Mouse (Mus musculus) forebrain, embryonic 13.5 days (tissue): ENCODE data around the gene Fam163a. TPM values are rescaled to one million over a fixed set of nuclear protein-coding genes. Genes with fewer than 3 reads are reported as not detected.

Source experiments
- ATAC-seq: fragments of 200-750 bp; cut with Nextera tagmentation; 2 replicates; pipeline ENCODE4 v1.8.0; 2017
- H3K27ac ChIP-seq: fragments of 300-500 bp; sonication (generic); 2 replicates; pipeline ENCODE4 v1.5.1; 2015; ENCODE audit warnings: inconsistent platforms, mild to moderate bottlenecking, moderate library complexity
- H3K27me3 ChIP-seq: fragments of 300-500 bp; sonication (generic); 2 replicates; pipeline ENCODE4 v1.6.1; 2015; ENCODE audit warnings: mild to moderate bottlenecking, inconsistent platforms
- H3K36me3 ChIP-seq: fragments of 300-500 bp; sonication (generic); 2 replicates; pipeline ENCODE4 v1.6.1; 2015; ENCODE audit warnings: mild to moderate bottlenecking, inconsistent platforms; ENCODE audit not compliant: poor library complexity, severe bottlenecking
- H3K4me1 ChIP-seq: fragments of 300-500 bp; sonication (generic); 2 replicates; pipeline ENCODE4 v1.6.1; 2015; ENCODE audit warnings: inconsistent platforms
- H3K4me2 ChIP-seq: fragments of 300-500 bp; sonication (generic); 2 replicates; pipeline ENCODE4 v1.6.1; 2015; ENCODE audit warnings: inconsistent platforms, mild to moderate bottlenecking, moderate library complexity
- H3K4me3 ChIP-seq: fragments of 300-500 bp; sonication (generic); 2 replicates; pipeline ENCODE4 v1.5.1; 2015; ENCODE audit warnings: mild to moderate bottlenecking, inconsistent platforms
- H3K9ac ChIP-seq: fragments of 300-500 bp; sonication (generic); 2 replicates; pipeline ENCODE4 v1.6.1; 2015; ENCODE audit warnings: mild to moderate bottlenecking, inconsistent platforms
- H3K9me3 ChIP-seq: fragments of 300-500 bp; sonication (generic); replicated peaks from 2 replicates; pipeline ENCODE4 v1.6.1; 2016; ENCODE audit warnings: inconsistent platforms
- WGBS: fragments of 180-500 bp; shearing (Covaris S2); methylation state at CpG from one replicate; pipeline ENCODE4 v1.1.7; 2015; 5-methylcytosine and 5-hydroxymethylcytosine counted together
- polyA plus RNA-seq: library from polyadenylated mRNA; unstranded; fragments of >200 nt; fragmentation: Nextera tagmentation; extraction: Ambion mirVana; gene quantifications from 2 replicates; pipeline ENCODE4 v1.2.1, GENCODE M21; 2015

The Fam163a gene
- polyA plus RNA-seq, 1 experiment from 2014 or later = 2.1 TPM

DNA sequence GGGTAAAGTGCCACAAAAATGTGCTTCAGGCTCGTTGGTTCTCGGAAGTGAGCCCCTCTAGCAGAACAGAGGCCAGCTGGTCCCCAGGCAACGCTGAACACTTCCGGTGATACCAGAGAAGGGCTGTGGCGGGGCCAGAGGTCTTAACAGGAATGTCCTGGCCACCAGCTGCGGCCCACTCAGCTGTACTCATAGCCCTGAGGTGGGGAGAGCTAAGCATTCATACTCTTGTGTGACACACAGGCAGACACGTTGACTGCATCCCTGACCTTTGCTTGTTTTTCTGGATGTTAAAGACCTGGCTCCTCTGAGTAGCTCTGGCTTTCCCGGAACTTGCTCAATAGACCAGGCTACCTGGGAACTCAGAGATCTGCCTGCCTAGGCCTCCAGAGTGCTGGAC lies 130.3 kb downstream of the Fam163a start:
- Histone ChIP-seq H3K27ac (no peak overlapping the region), H3K9ac (no peak overlapping the region), H3K9me3 (no peaks in the 10 kb centered on the region), H3K4me1 (no peaks in the 10 kb centered on the region), H3K27me3 (no peaks in the 10 kb centered on the region), H3K4me2 (no peak overlapping the region), H3K4me3 (no peak overlapping the region), H3K36me3 (no peaks in the 10 kb centered on the region)
- no peak for ATAC-seq
- 80% methylated on average over 8 of the region's 8 CpGs for WGBS

DNA sequence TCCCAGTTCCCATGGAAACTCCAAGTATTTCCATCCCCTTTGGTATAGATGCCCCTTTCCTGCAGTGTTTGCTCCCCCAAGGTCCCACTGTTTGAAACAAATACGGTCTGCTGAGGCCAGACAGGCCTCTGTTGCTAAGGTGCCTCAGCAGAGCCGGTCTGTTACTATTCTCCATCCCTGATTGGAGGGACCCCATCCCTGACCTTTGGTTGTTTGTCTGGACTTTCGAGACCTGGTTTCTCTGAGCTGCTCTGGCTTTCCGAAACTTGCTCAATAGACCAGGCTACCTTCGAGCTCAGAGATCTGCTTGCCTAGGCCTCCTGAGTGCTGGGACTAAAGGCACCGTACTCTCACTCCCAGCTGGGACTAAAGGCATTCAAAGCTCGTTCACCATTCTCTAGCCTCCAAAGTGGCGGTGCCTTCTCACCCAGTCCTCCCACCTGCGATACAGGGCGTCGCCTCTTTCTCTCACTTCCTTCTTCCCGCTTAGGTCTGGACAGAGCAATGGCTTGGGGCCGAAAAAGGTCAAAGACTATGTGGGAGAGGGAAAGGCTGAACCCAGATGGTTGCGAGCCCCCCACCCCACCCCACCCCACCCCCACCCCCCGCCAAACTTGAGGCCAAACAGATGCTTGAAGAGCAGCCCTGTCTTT lies 131.5 kb downstream of the Fam163a start:
- Histone ChIP-seq H3K36me3 (no peaks in the 10 kb centered on the region), H3K27ac (no peak overlapping the region), H3K4me3 (no peak overlapping the region), H3K9me3 (no peaks in the 10 kb centered on the region), H3K9ac (no peak overlapping the region), H3K4me1 (no peaks in the 10 kb centered on the region), H3K4me2 (no peak overlapping the region), H3K27me3 (no peaks in the 10 kb centered on the region)
- 68% methylated on average over 15 of the region's 15 CpGs for WGBS
- no peak for ATAC-seq

DNA sequence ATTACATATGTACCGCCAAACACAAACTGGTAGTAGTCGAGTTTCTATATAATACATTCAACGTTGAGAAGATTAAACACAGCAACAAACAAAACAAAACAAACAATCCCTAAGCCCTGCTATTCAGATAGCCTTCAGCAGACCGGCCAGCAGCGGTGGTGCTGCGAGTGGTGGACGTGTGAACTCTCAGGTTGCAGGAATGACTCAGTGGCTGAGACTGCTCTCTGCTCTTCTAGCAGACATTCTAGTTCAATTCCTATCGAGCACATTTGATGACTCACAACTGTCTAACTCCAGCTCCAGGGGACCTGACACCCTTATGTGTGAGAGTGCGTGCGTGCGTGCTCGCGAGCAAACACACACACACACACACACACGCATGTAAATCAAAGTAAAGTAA lies 134.7 kb downstream of the Fam163a start:
- Histone ChIP-seq H3K27ac (no peak overlapping the region), H3K4me1 (no peaks in the 10 kb centered on the region), H3K9me3 (no peaks in the 10 kb centered on the region), H3K4me3 (no peak overlapping the region), H3K36me3 (peaks cover 19% of the 10 kb centered on the region), H3K4me2 (no peak overlapping the region), H3K9ac (no peak overlapping the region), H3K27me3 (no peaks in the 10 kb centered on the region)
- no peak for ATAC-seq
- WGBS = 89% methylated on average over 14 of the region's 14 CpGs

DNA sequence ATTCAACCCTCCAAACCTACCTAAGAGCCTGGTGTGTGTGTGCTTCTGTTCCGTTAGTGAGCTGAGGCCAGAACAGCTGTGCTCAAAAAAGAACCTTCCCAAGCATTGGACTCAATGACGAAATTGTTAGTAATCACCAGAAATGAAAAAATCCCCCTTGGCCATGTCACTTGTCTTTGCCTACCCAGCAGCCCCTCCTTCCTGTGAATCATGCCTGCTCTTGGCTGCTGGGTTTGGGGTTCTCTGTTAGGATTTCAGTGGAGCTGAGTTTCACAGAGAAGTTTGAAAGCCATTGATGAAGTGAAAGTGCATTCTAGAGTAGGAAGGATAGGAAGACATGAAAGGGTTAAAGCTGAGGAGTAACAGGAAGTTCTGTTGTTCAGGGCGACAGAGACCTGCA lies 138.7 kb downstream of the Fam163a start:
- 73% methylated on average over 3 of the region's 3 CpGs for WGBS
- Histone ChIP-seq H3K4me1 (no peaks in the 10 kb centered on the region), H3K9ac (no peak overlapping the region), H3K36me3 (peaks cover 53% of the 10 kb centered on the region), H3K27ac (no peak overlapping the region), H3K9me3 (no peaks in the 10 kb centered on the region), H3K4me3 (no peak overlapping the region), H3K4me2 (no peak overlapping the region), H3K27me3 (no peaks in the 10 kb centered on the region)
- no peak for ATAC-seq

DNA sequence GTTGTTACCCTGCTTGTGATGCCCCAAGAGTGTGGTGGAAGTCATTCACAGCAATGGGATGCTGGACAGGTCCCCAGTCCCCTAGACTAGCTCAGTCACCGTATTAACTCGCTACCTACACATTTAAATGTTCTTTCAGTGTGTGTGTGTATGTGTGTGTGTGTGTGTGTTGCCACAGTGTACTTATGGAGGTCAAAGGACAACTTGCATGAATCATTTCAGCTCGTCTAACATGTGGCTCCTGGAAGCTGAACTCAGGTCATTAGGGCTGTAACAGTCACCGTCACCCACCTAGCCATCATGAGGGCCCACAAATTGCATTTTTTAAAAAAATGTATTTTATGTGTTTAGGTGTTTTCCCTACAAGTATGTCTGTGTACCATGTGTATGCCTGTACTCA lies 142.6 kb downstream of the Fam163a start:
- Histone ChIP-seq H3K9me3 (no peaks in the 10 kb centered on the region), H3K4me3 (no peak overlapping the region), H3K4me2 (no peak overlapping the region), H3K9ac (no peak overlapping the region), H3K4me1 (no peaks in the 10 kb centered on the region), H3K27me3 (no peaks in the 10 kb centered on the region), H3K36me3 (peaks cover 62% of the 10 kb centered on the region), H3K27ac (no peak overlapping the region)
- WGBS = 92% methylated on average over 4 of the region's 4 CpGs
- ATAC-seq = no peak

DNA sequence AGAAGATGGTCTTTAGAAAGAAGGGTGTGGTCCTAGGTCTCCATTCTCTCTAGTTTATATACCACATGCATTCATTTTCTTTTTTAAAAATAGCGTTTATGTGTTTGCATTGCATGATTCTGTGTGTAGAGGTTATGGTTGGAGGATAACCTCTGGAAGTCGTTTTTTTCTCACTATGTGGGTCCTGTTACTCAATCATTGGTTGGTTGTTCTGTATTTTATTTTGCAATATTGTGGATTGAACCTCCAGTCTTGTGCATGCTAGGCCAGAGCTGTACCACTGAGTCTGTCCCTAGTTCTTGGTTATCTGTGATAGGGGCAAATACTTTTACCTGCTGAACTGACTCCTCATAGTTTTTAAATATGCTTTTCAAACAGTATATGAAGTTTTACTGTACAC lies 146.6 kb downstream of the Fam163a start:
- Histone ChIP-seq H3K4me3 (no peak overlapping the region), H3K4me2 (no peak overlapping the region), H3K27ac (no peak overlapping the region), H3K9me3 (no peaks in the 10 kb centered on the region), H3K27me3 (no peaks in the 10 kb centered on the region), H3K9ac (no peak overlapping the region), H3K36me3 (peaks cover 34% of the 10 kb centered on the region), H3K4me1 (no peaks in the 10 kb centered on the region)
- no peak for ATAC-seq
- WGBS = 87% methylated on average over 2 of the region's 2 CpGs

DNA sequence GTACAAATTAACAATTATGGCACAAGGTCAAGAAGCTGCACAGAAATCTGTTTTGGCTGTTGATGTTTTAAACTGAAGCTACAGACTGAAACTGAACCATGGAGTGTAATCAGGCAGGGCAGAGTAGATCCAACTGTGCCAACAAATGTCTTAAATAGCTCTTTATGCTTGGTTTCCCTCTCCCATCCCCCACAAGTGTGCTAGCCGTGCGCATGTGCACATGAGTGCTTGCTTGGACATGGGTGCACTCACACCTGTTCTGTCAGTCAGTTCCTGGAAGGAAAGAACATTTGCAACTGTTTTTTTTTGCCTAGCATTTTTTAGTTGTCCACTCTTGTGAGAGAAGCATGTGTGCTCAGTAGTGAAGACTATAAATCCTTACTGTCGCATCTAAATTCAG lies 158.1 kb downstream of the Fam163a start:
- Histone ChIP-seq H3K4me2 (no peak overlapping the region), H3K4me1 (peaks cover 34% of the 10 kb centered on the region), H3K9ac (no peak overlapping the region), H3K4me3 (no peak overlapping the region), H3K27ac (no peak overlapping the region), H3K27me3 (no peaks in the 10 kb centered on the region), H3K36me3 (peaks cover 53% of the 10 kb centered on the region), H3K9me3 (no peaks in the 10 kb centered on the region)
- WGBS = 85% methylated on average over 3 of the region's 3 CpGs
- no peak for ATAC-seq

DNA sequence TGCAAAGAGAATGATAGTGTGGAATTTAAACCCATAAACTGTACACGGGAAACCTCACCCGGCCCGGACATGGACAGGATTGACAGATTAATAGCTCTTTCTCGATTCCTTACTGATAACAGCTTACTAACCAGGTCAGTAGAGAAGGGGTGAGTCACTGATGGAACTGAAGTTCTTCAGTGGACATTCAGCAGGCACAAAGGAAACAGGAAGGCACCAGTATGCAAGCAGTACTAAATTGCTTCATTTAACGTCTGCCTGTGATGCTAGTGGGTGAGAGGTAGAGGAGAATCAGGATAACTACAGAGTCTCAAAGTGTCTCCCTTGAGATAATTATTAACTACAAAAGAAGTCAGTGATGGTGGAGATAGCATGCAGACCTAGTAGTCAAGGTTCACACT lies 160.6 kb downstream of the Fam163a start:
- Histone ChIP-seq H3K27me3 (no peaks in the 10 kb centered on the region), H3K4me1 (peaks cover 38% of the 10 kb centered on the region), H3K36me3 (peaks cover 32% of the 10 kb centered on the region), H3K4me3 (no peak overlapping the region), H3K27ac (no peak overlapping the region), H3K9me3 (no peaks in the 10 kb centered on the region), H3K9ac (no peak overlapping the region), H3K4me2 (no peak overlapping the region)
- no peak for ATAC-seq
- 92% methylated on average over 5 of the region's 5 CpGs for WGBS

DNA sequence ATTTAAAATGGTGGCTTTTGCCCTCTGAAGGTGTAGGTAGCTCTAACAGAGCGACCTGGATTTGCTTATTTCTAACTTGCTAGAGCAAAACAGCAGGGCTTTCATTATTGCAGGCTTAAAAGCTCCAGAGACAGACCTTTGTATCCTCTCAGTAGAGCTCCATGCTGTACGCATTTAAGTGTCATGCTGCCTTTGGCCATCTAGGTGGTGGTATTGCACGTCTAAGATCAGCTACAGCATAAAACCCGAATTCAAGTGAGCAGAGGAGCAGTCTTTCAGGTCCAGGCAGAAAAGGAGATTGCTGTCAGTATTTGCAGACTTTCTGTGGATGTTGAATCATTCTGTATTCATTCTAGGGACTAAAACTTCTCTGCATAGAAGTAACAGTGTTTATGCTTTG lies 161.8 kb downstream of the Fam163a start:
- Histone ChIP-seq H3K4me1 (peaks cover 38% of the 10 kb centered on the region), H3K36me3 (peaks cover 20% of the 10 kb centered on the region), H3K4me3 (no peak overlapping the region), H3K9ac (0 out of 2 replicates have a peak overlapping the region, but pooled peaks have one; percentile 14), H3K27ac (no peak overlapping the region), H3K27me3 (no peaks in the 10 kb centered on the region), H3K4me2 (peak overlapping the region; percentile 19; the same call in 1 of the 2 replicates), H3K9me3 (no peaks in the 10 kb centered on the region)
- ATAC-seq = 0 out of 2 replicates have a peak, but pooled peaks have one; percentile 45
- 11% methylated on average over 4 of the region's 4 CpGs for WGBS

DNA sequence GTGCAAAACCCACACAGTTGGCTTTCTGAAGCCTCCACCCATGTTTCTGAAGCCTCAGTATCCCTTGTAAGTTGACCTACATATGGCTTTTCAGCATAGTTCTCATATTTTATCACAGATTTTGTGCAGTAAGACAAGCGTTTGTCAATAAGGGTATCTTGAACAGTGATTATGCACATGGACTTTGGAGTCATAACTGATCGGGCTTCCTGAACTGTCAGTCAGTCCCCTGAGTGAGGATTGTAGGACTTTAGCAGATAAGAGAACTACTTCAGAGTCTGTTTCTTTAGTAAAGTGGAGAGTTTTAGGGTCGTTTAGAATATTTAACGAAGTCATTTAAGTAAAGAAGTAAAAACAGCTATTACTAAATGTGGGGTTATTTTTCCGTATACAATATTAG lies 162.3 kb downstream of the Fam163a start:
- Histone ChIP-seq H3K9ac (peak overlapping the region; percentile 1; the same call in 1 of the 2 replicates), H3K27ac (no peak overlapping the region), H3K4me2 (peak overlapping the region; percentile 66), H3K4me3 (no peak overlapping the region), H3K4me1 (peaks cover 38% of the 10 kb centered on the region), H3K27me3 (no peaks in the 10 kb centered on the region), H3K9me3 (no peaks in the 10 kb centered on the region), H3K36me3 (peaks cover 15% of the 10 kb centered on the region)
- 87% methylated on average over 5 of the region's 5 CpGs for WGBS
- ATAC-seq = no peak

DNA sequence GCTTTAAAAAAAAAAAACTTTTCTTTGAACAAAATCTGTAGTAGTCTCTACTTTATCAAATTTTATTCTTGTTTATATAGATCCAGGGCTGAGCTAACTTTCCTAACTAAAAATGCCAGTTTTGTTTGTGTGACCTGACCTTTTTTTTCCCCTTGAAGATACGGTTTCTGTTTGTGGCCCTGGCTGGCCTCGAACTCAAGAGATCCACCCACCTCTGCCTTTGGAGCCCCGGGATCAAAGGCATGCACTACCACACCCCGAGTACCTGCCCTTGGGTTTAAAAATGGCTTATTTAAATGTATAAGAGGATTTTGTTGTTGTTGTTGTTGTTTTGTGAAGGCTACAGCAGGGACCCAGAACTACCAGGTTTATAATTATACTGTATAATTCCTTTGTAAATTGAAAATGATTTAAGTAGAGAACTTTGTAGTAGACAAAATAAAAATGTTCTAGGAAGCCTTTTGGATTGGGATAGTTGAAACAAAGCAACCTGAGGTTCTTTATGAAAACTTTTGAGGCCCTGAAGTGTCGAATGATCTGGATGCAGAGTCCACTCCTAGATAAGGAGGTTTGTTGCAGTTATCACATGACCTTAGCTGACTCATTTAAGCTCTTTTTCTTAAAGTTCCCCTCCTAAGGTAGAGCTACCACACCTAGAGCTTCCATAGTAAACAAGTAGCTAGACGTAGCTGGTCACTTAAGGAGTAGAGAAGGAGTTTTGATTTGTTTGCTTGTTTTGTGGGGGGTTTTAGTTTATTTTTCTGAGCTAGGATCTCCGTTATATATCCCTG lies 163.2 kb downstream of the Fam163a start:
- WGBS = 53% methylated on average over 7 of the region's 7 CpGs
- H3K4me1 ChIP-seq = peaks cover 41% of the 10 kb centered on the region

DNA sequence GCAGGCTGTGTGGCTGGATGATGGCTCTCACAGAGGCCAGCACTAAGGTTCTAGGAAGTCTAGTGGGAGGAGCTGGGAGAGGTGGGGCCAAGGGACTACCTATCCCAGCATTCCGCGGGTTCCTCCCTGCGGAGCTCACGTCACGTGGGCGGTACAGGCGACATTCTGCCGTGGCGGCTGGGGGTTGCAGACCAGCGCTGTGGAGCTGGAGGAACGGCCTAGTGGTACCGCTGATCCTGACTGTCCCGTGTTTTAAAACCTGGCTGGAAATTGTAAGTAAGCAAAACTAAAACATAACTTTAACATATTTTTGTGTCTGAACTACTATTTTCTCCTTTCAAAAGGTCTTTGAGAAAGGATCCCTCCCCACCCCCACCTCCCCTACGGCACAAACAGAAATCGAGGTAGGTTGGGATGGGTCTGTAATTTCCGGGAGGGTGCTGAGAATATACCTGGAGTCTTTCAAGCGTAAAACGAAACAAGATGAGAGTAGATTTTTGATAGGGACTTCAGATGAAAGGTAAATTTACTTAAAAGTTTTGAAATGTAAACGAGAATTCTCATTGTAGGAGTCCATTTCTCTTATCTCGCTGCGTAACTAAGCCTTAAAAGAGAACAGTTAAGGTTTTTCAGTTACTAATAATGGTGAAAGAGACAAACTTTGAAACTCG lies 164.0 kb downstream of the Fam163a start:
- peaks cover 8% of the 10 kb centered on the region for H3K36me3 ChIP-seq
- H3K4me3 ChIP-seq = peak overlapping the region; percentile 65
- H3K27me3 ChIP-seq = no peaks in the 10 kb centered on the region
- peak overlapping the region; percentile 66 for H3K4me2 ChIP-seq
- peak; percentile 91 for ATAC-seq
- peak overlapping the region; percentile 73 for H3K9ac ChIP-seq
- H3K27ac ChIP-seq = no peak overlapping the region
- H3K4me1 ChIP-seq = peaks cover 40% of the 10 kb centered on the region
- no peaks in the 10 kb centered on the region for H3K9me3 ChIP-seq
- WGBS = 1% methylated on average over 22 of the region's 22 CpGs

More for the DNA sequence above, 163.2 kb downstream of the Fam163a start:
- no peaks in the 10 kb centered on the region for H3K27me3 ChIP-seq
- H3K27ac ChIP-seq = no peak overlapping the region
- peak overlapping the region; percentile 55 for H3K9ac ChIP-seq
- no peaks in the 10 kb centered on the region for H3K9me3 ChIP-seq
- ATAC-seq = no peak
- peak overlapping the region; percentile 65 for H3K4me3 ChIP-seq
- peaks cover 10% of the 10 kb centered on the region for H3K36me3 ChIP-seq
- peak overlapping the region; percentile 66 for H3K4me2 ChIP-seq
